Mouse (Mus musculus) midbrain, embryonic 15.5 days (tissue): ENCODE results near the gene Myh10. TPM values are rescaled to one million over a fixed set of nuclear protein-coding genes. Genes with fewer than 3 reads are reported as not detected.
"Not testable (repeated sequence)": the region's sequence is repeated elsewhere in the genome, so short reads cannot be mapped to it uniquely, and the experiment has no call there.

Experiments used
- ATAC-seq: fragments of 200-750 bp; cut with Nextera tagmentation; replicated peaks from 2 replicates; pipeline ENCODE4 v1.8.0; 2017; ENCODE audit warnings: moderate TSS enrichment
- H3K27ac ChIP-seq: fragments of 300-500 bp; sonication (generic); 2 replicates; pipeline ENCODE4 v1.5.1; 2015; ENCODE audit warnings: mild to moderate bottlenecking, inconsistent platforms
- H3K27me3 ChIP-seq: fragments of 300-500 bp; sonication (generic); replicated peaks from 2 replicates; pipeline ENCODE4 v1.6.1; 2015; ENCODE audit warnings: inconsistent platforms
- H3K36me3 ChIP-seq: fragments of 300-500 bp; sonication (generic); replicated peaks from 2 replicates; pipeline ENCODE4 v1.6.1; 2015; ENCODE audit warnings: inconsistent platforms
- H3K4me1 ChIP-seq: fragments of 300-500 bp; sonication (generic); 2 replicates; pipeline ENCODE4 v1.6.1; 2015; ENCODE audit warnings: inconsistent platforms
- H3K4me2 ChIP-seq: fragments of 300-500 bp; sonication (generic); 2 replicates; pipeline ENCODE4 v1.6.1; 2015; ENCODE audit warnings: inconsistent platforms, mild to moderate bottlenecking, moderate library complexity
- H3K4me3 ChIP-seq: fragments of 300-500 bp; sonication (generic); 2 replicates; pipeline ENCODE4 v1.5.1; 2015; ENCODE audit warnings: mild to moderate bottlenecking, inconsistent platforms
- H3K9ac ChIP-seq: fragments of 300-500 bp; sonication (generic); 2 replicates; pipeline ENCODE4 v1.6.1; 2015; ENCODE audit warnings: mild to moderate bottlenecking, inconsistent platforms
- H3K9me3 ChIP-seq: fragments of 300-500 bp; sonication (generic); 2 replicates; pipeline ENCODE4 v1.6.1; 2016; ENCODE audit warnings: inconsistent platforms
- WGBS: fragments of 180-500 bp; shearing (Covaris S2); methylation state at CpG from one replicate; pipeline ENCODE4 v1.1.7; 2015; ENCODE audit warnings: mixed read lengths; 5-methylcytosine and 5-hydroxymethylcytosine counted together
- polyA plus RNA-seq: library from polyadenylated mRNA; unstranded; fragments of >200 nt; fragmentation: Nextera tagmentation; extraction: Ambion mirVana; gene quantifications from 2 replicates; pipeline ENCODE4 v1.2.1, GENCODE M21; 2015

Myh10 gene
- polyA plus RNA-seq, 1 experiment from 2014 or later = 109 TPM

DNA sequence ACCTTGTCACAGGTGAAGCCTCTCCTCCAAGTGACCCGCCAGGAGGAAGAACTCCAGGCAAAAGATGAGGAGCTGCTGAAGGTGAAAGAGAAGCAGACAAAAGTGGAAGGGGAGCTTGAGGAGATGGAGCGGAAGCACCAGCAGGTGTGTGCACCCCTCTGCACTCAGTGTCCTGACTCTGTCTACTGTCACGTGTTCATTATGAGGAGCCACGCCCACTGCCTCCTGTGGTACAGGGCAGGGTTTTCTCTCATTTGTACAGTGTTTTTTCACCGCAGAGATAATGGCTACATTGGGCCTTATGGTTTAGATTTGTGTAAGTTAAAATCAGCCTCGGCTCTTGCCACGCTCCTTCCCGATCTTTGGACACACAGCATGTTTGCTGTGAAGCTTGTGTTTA lies 94.5 kb downstream of the Myh10 start:
- Histone ChIP-seq H3K4me3 (no peak overlapping the region), H3K27me3 (no peaks in the 10 kb centered on the region), H3K27ac (no peak overlapping the region), H3K36me3 (peaks cover 76% of the 10 kb centered on the region), H3K9me3 (no peaks in the 10 kb centered on the region), H3K4me2 (no peak overlapping the region), H3K9ac (no peak overlapping the region), H3K4me1 (no peaks in the 10 kb centered on the region)
- no peak for ATAC-seq
- WGBS = 90% methylated on average over 8 of the region's 8 CpGs

DNA sequence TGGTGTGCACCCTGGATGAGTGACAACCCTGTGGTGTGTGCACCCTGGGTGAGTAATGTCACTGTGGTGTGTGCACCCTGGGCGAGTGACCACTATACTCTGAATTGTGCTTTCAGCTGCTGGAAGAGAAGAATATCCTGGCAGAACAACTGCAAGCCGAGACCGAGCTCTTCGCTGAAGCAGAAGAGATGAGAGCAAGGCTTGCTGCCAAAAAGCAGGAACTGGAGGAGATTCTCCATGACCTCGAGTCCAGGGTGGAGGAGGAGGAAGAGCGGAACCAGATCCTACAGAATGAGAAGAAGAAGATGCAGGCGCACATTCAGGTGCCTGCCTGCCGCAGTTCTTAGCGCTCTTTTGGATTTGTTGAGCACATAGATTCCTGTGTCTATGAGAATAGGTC lies 95.9 kb downstream of the Myh10 start:
- Histone ChIP-seq H3K36me3 (peaks cover 86% of the 10 kb centered on the region), H3K27me3 (no peaks in the 10 kb centered on the region), H3K4me3 (no peak overlapping the region), H3K4me2 (no peak overlapping the region), H3K9ac (no peak overlapping the region), H3K4me1 (no peaks in the 10 kb centered on the region), H3K9me3 (no peaks in the 10 kb centered on the region), H3K27ac (no peak overlapping the region)
- WGBS = 93% methylated on average over 9 of the region's 9 CpGs
- no peak for ATAC-seq

DNA sequence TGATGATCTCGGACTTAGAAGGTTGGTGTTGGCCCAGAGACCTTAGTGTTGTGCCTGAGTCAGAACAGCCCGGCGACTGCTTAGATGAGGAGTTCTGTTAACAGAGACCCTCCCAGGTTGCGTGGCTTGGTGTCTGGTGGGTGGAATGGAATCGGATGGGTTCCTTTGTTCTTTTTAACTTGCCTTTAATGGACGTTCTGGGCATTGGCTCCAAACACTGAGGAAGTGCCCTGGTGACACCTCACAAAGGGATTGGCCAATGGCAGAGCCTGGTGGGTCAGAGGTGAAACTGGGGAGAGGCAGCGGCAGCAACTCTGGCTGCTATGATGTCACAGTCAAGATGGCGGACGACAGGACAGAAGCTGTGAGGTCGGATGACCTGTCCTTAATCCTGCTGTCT lies 99.4 kb downstream of the Myh10 start:
- no peak for ATAC-seq
- 89% methylated on average over 10 of the region's 10 CpGs for WGBS
- Histone ChIP-seq H3K9ac (no peak overlapping the region), H3K36me3 (peaks cover 90% of the 10 kb centered on the region), H3K9me3 (no peaks in the 10 kb centered on the region), H3K27me3 (no peaks in the 10 kb centered on the region), H3K4me3 (no peak overlapping the region), H3K4me2 (no peak overlapping the region), H3K27ac (no peak overlapping the region), H3K4me1 (no peaks in the 10 kb centered on the region)

DNA sequence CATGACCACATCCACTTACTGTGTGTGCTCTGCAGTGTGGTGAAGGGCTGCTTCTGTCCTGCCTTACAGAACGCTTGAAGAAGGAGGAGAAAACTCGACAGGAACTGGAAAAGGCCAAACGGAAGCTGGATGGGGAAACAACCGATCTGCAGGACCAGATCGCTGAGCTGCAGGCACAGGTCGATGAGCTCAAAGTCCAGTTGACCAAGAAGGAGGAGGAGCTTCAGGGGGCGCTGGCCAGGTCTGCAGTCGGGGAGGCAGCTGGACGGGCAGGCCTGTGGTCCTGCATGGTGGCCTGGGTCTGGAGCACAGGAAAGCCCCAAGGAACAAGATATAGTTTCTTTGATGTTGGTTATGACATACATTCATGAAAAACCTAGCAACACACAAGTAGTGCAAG lies 100.4 kb downstream of the Myh10 start:
- H3K4me2 ChIP-seq = no peak overlapping the region
- no peaks in the 10 kb centered on the region for H3K27me3 ChIP-seq
- peaks cover 87% of the 10 kb centered on the region for H3K36me3 ChIP-seq
- no peak overlapping the region for H3K4me3 ChIP-seq
- H3K9ac ChIP-seq = no peak overlapping the region
- WGBS = 90% methylated on average over 9 of the region's 9 CpGs
- H3K9me3 ChIP-seq = no peaks in the 10 kb centered on the region
- H3K27ac ChIP-seq = no peak overlapping the region
- no peak for ATAC-seq
- H3K4me1 ChIP-seq = no peaks in the 10 kb centered on the region

DNA sequence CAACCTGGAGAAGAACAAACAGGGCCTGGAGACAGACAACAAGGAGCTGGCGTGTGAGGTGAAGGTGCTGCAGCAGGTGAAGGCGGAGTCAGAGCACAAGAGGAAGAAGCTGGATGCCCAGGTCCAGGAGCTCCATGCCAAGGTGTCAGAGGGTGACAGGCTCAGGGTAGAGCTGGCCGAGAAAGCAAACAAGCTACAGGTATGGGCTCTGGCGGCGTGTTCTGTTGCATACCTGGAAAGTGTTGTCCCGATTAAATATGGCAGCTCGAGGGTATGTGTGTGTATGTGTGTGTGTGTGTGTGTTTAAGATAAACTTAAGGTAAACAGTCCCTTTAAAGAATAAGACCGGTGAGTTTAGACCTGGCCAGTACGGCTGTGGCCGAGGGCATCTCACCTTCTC lies 106.9 kb downstream of the Myh10 start:
- no peak overlapping the region for H3K27ac ChIP-seq
- no peak for ATAC-seq
- H3K27me3 ChIP-seq = no peaks in the 10 kb centered on the region
- H3K36me3 ChIP-seq = peaks cover 88% of the 10 kb centered on the region
- no peak overlapping the region for H3K9ac ChIP-seq
- WGBS = 98% methylated on average over 10 of the region's 10 CpGs
- H3K9me3 ChIP-seq = no peaks in the 10 kb centered on the region
- no peak overlapping the region for H3K4me3 ChIP-seq
- H3K4me2 ChIP-seq = no peak overlapping the region
- H3K4me1 ChIP-seq = no peaks in the 10 kb centered on the region

DNA sequence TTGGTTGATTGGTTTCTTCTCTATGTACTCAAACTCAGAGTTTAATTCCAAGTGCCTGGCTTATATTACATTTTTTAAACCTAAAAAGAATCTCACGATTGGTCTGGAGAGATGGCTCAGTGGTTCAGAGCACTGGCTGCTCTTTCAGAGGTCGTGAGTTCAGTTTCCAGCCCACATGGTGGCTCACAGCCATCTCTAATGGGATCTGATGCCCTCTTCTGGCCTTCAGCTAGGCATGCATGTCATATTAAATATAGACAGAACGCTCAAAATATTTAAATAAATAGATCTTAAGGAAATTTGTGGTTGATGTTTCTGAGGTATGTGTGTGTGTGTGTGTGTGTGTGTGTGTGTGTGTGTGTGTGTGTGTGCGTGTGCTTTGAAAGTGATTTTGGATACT lies 113.8 kb downstream of the Myh10 start:
- H3K36me3 ChIP-seq = peaks cover 92% of the 10 kb centered on the region
- no peak overlapping the region for H3K4me2 ChIP-seq
- H3K27ac ChIP-seq = no peak overlapping the region
- no peak overlapping the region for H3K4me3 ChIP-seq
- H3K9ac ChIP-seq = no peak overlapping the region
- H3K9me3 ChIP-seq = no peaks in the 10 kb centered on the region
- ATAC-seq = no peak
- WGBS = 66% methylated on average over 4 of the region's 4 CpGs
- H3K27me3 ChIP-seq = no peaks in the 10 kb centered on the region
- H3K4me1 ChIP-seq = no peaks in the 10 kb centered on the region

DNA sequence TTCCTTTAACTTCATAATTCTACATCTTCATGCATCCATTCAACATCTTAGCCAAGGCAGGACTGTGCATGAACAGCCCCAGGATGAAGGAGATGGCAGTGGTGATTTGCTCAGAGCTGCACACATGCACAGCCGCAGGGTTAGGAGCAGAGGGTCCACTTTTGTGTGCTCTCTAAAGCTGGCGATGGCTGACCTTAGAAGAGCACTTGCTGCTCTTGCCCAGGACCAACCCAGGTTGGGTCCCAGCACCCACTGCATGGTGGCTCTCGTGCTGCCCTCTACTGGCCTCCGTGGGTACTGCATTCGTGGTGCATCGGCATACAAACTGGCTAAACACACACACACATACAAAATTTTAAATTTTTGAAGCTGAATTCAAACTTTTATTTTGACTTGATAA lies 116.4 kb downstream of the Myh10 start:
- Histone ChIP-seq H3K4me2 (no peak overlapping the region), H3K9me3 (no peaks in the 10 kb centered on the region), H3K4me3 (no peak overlapping the region), H3K27me3 (no peaks in the 10 kb centered on the region), H3K9ac (no peak overlapping the region), H3K27ac (no peak overlapping the region), H3K4me1 (no peaks in the 10 kb centered on the region), H3K36me3 (peaks cover 89% of the 10 kb centered on the region)
- ATAC-seq = no peak
- 41% methylated on average over 6 of the region's 6 CpGs for WGBS

DNA sequence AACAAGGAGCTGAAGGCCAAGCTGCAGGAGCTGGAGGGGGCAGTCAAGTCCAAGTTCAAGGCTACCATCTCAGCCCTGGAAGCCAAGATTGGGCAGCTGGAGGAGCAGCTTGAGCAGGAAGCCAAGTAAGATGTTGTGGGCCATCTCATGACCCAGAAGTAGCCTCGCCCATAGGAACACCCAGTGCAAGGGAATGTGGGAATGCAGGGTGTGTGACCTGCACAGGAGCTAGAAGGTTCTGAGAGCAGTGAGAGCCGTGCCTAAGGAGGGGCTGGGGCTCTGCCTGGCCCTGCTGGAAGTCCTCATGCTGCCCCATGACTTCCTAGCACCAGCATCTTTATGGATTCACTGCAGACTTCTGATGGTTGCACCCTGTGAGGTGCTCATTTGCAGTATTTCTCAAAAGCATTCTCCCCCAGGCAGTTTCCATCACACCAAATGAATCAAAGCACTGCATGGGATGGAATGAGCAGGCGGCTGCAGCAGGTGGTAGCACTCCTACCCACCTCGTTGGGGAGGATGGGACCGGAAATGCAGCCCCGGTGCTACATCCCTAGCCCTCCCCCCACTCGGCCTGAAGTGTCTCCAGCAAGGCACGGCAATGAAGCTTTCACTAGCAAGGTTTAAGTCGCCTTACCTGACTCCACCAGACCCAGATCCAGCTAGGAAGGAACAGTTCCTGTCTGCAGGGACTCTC lies 120.7 kb downstream of the Myh10 start:
- 83% methylated on average over 9 of the region's 9 CpGs for WGBS
- H3K4me3 ChIP-seq = no peak overlapping the region
- no peak for ATAC-seq
- no peaks in the 10 kb centered on the region for H3K27me3 ChIP-seq
- no peaks in the 10 kb centered on the region for H3K9me3 ChIP-seq
- no peak overlapping the region for H3K27ac ChIP-seq
- no peaks in the 10 kb centered on the region for H3K4me1 ChIP-seq
- no peak overlapping the region for H3K9ac ChIP-seq
- H3K4me2 ChIP-seq = no peak overlapping the region
- peaks cover 85% of the 10 kb centered on the region for H3K36me3 ChIP-seq

DNA sequence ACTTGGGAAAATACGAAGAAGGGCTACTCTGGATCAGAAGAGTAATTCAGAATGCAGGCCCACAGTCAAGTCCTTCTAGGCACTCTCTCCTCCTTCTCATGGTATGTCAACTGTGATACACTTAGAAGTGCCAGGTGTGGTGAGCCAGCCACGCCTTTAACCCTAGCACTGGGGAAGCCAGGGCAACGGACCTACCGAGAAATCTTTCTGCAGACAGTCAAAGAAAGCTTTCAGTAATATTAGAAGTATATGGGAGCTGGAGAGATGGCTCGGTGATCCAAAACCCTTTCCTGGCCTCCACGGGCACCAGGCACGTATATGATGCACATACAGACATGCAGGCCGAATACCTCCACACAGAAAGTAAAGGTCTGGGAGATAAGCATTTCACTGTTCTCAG lies 127.1 kb downstream of the Myh10 start:
- WGBS = 94% methylated on average over 8 of the region's 8 CpGs
- peaks cover 62% of the 10 kb centered on the region for H3K36me3 ChIP-seq
- H3K9ac ChIP-seq = no peak overlapping the region
- no peak overlapping the region for H3K4me3 ChIP-seq
- H3K4me1 ChIP-seq = no peaks in the 10 kb centered on the region
- no peaks in the 10 kb centered on the region for H3K9me3 ChIP-seq
- H3K27ac ChIP-seq = no peak overlapping the region
- H3K27me3 ChIP-seq = no peaks in the 10 kb centered on the region
- H3K4me2 ChIP-seq = no peak overlapping the region
- ATAC-seq = no peak

DNA sequence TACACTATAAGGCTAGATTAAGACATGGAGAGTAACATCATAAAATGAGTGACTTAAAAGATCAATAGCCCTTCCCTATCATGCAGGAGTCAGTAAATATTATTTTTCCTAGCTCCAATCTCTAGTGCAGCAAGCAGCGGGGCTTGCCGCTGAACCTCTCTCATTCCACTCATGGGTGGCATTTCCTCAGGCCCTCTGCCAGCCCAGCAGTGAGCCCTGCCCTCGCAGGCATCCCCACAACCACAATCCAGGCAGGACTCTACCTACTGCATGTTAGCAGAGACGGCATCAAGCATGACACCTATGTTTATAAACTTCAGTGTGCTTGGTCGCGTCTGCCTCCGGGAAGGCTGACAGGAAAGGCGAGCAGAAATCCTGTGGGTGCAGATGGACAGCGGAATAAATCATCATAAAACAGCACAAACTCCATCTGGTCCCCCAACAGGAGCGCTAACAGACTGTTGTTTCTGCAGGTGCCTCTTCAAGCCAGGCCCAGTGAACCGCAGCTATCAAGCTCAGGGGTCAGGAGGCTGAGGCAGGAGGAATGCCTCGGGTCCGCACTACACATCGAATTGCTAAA lies 128.0 kb downstream of the Myh10 start:
- Histone ChIP-seq H3K36me3 (peaks cover 56% of the 10 kb centered on the region), H3K9me3 (no peaks in the 10 kb centered on the region), H3K4me2 (no peak overlapping the region), H3K27me3 (no peaks in the 10 kb centered on the region), H3K4me1 (no peaks in the 10 kb centered on the region), H3K4me3 (no peak overlapping the region), H3K27ac (no peak overlapping the region), H3K9ac (no peak overlapping the region)
- WGBS = 91% methylated on average over 14 of the region's 14 CpGs
- ATAC-seq = no peak

DNA sequence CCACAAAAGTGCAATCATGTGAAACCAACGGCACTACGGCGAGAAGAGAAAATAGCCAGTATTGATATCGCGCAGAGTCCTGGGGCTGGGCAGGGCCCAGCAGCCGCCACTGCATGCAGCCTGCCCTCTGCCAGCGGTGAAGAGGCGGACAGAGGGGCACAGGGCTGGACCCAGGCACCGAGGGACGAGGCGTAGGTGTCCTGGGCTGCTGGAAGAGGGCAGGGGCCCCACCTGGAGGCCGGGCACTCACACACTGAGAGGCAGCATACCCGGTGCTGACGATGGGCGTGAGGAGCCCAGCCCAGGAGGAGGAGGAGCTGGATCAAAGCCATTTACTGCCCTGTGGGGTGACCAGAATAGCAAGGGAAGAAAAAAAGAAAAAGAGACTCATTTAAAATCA lies 131.0 kb downstream of the Myh10 start:
- Histone ChIP-seq H3K27ac (no peak overlapping the region), H3K9me3 (no peaks in the 10 kb centered on the region), H3K4me3 (no peak overlapping the region), H3K27me3 (no peaks in the 10 kb centered on the region), H3K36me3 (peaks cover 31% of the 10 kb centered on the region), H3K4me1 (no peaks in the 10 kb centered on the region), H3K4me2 (no peak overlapping the region), H3K9ac (no peak overlapping the region)
- WGBS = 86% methylated on average over 15 of the region's 15 CpGs
- no peak for ATAC-seq

DNA sequence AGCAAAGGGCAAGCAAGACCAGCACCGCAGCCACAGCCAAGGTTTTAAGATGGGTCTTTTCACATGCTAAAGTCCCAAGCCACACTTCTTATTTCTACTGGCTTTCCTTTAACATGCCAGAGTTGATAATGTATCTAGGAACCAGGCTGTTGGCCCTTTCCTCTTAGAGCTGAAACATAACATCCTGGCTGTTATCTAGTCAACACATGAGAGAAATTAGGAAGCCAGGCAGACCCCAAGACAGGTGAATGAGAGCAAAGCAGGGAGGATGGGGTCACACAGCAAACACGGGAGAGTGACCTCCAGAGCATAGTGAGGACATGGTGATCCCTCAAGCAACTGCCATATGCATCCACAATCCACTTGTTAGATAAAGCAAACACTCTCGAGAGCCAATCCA lies 135.4 kb downstream of the Myh10 start:
- no peaks in the 10 kb centered on the region for H3K9me3 ChIP-seq
- 86% methylated on average over 3 of the region's 3 CpGs for WGBS
- H3K4me2 ChIP-seq = no peak overlapping the region
- peaks cover 15% of the 10 kb centered on the region; the same call in 1 of the 2 replicates for H3K36me3 ChIP-seq
- ATAC-seq = no peak
- H3K4me3 ChIP-seq = no peak overlapping the region
- no peak overlapping the region for H3K9ac ChIP-seq
- no peaks in the 10 kb centered on the region for H3K4me1 ChIP-seq
- no peaks in the 10 kb centered on the region for H3K27me3 ChIP-seq
- H3K27ac ChIP-seq = no peak overlapping the region

DNA sequence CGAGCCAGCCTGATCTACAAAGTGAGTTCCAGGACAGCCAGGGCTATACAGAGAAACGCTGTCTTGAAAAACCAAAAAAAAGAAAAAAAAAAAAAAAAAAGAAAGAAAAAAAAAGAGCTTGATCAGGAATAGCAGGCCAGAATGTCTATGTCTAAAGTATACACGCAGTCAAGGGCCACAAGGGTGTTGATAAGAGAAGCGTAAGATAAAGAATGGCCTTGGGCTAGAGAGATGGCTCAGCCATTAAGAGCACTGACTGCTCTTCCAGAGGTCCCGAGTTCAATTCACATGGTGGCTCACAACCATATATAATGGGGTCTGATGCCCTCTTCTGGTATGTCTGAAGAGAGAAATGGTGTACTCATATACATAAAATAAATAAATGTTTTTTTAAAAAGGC lies 140.2 kb downstream of the Myh10 start:
- 93% methylated on average over 5 of the region's 5 CpGs for WGBS
- not testable (repeated sequence) for H3K4me3 ChIP-seq, H3K27ac ChIP-seq, H3K9me3 ChIP-seq, ATAC-seq, H3K4me2 ChIP-seq, H3K27me3 ChIP-seq, H3K9ac ChIP-seq, H3K4me1 ChIP-seq
- peaks cover 41% of the 10 kb centered on the region for H3K36me3 ChIP-seq
